Mouse (Mus musculus): ENCODE measurements around the gene Clec2i.
A peak's percentile ranks its signal among the peaks of the same experiment; 100 is the strongest.
"Not testable (repeated sequence)": the region's sequence is repeated elsewhere in the genome, so short reads cannot be mapped to it uniquely, and the experiment has no call there.

Gene Clec2i

GRCm38 (mm10) chr6:128887091-128887790 lies at the start of gene Clec2i:
TSS of gene Clec2i (plus strand) at chr6:128887588.
- peak in 1 of 2 experiments; percentile 14 for DNase-seq (ENCODE audit: low spot score in 2 of 2)

GRCm38 (mm10) chr6:128838342-128839265 lies 48.8 kb upstream of the Clec2i start:
- DNase-seq (ENCODE audit: low spot score in 2 of 2), result peak; percentile 88 to 91

- DNase-seq (ENCODE audit: low spot score in 2 of 2), result peak; percentile 62 to 74
Measured at GRCm38 (mm10) chr6:128839266-128839771, 48.1 kb upstream of the Clec2i start.

GRCm38 (mm10) chr6:128839921-128840320 lies 47.5 kb upstream of the Clec2i start:
- DNase-seq (ENCODE audit: low spot score in 2 of 2), result no peak

- DNase-seq (ENCODE audit: low spot score in 2 of 2), result not testable (repeated sequence)
Measured at GRCm38 (mm10) chr6:128840669-128841068, 46.7 kb upstream of the Clec2i start.

GRCm38 (mm10) chr6:128841327-128842089 lies 45.9 kb upstream of the Clec2i start:
- no peak for DNase-seq (ENCODE audit: low spot score in 2 of 2)

GRCm38 (mm10) chr6:128842356-128842944 lies 44.9 kb upstream of the Clec2i start:
- DNase-seq (ENCODE audit: low spot score in 2 of 2), result no peak

- peak; percentile 91 to 94 for DNase-seq (ENCODE audit: low spot score in 2 of 2)
Measured at GRCm38 (mm10) chr6:128842945-128843478, 44.4 kb upstream of the Clec2i start.

- DNase-seq (ENCODE audit: low spot score in 2 of 2), result no peak
Measured at GRCm38 (mm10) chr6:128843479-128843992, 43.9 kb upstream of the Clec2i start.

- no peak for DNase-seq (ENCODE audit: low spot score in 2 of 2)
Measured at GRCm38 (mm10) chr6:128844131-128844530, 43.3 kb upstream of the Clec2i start.

GRCm38 (mm10) chr6:128844586-128845080 lies 42.8 kb upstream of the Clec2i start:
- DNase-seq (ENCODE audit: low spot score in 2 of 2), result no peak

GRCm38 (mm10) chr6:128845319-128845979 lies 41.9 kb upstream of the Clec2i start:
- peak; percentile 80 to 82 for DNase-seq (ENCODE audit: low spot score in 2 of 2)

- DNase-seq (ENCODE audit: low spot score in 2 of 2), result no peak
Measured at GRCm38 (mm10) chr6:128845998-128846542, 41.3 kb upstream of the Clec2i start.

GRCm38 (mm10) chr6:128847401-128847800 lies 40.0 kb upstream of the Clec2i start:
- DNase-seq (ENCODE audit: low spot score in 2 of 2), result no peak

GRCm38 (mm10) chr6:128849902-128850301 lies 37.5 kb upstream of the Clec2i start:
- DNase-seq (ENCODE audit: low spot score in 2 of 2), result peak in 1 of 2 experiments; percentile 53

- no peak for DNase-seq (ENCODE audit: low spot score in 2 of 2)
Measured at GRCm38 (mm10) chr6:128850671-128851070, 36.7 kb upstream of the Clec2i start.

- DNase-seq (ENCODE audit: low spot score in 2 of 2), result no peak
Measured at GRCm38 (mm10) chr6:128851151-128851550, 36.2 kb upstream of the Clec2i start.

- no peak for DNase-seq (ENCODE audit: low spot score in 2 of 2)
Measured at GRCm38 (mm10) chr6:128852766-128853165, 34.6 kb upstream of the Clec2i start.

- peak in 1 of 2 experiments; percentile 70 for DNase-seq (ENCODE audit: low spot score in 2 of 2)
Measured at GRCm38 (mm10) chr6:128854024-128854820, 33.2 kb upstream of the Clec2i start.
